ENCODE assay signal across 10 mouse cellular contexts in genomic region chr16:38724256-38724655, GRCm38 (mm10). TPM values are rescaled to one million over a fixed set of nuclear protein-coding genes. Genes with fewer than 3 reads are reported as not detected.
DNase-seq lines count a peak whose midpoint lies in the region; ATAC-seq lines count a peak whose summit lies in the region.
"Had no signal": no experiment of that assay in that cellular context is flagged by ENCODE, and none has a peak within 500 bp of the region (broad histone marks: within the 10 kb centered on the region; RNA-seq: fewer than 3 reads in every experiment).

No protein-coding gene starts in this region.

- intact Hi-C loops in heart, postnatal 14 days (cut with DNase I), result loop anchor here (10.0 kb wide), 1 partner anchor 189 kb away; no protein-coding TSS in a partner anchor

- DNase-seq in heart, postnatal 14 days, result no peak
- DNase-seq in limb, embryonic 11.5 days (ENCODE audit: low spot score), result peak; percentile 15
- no peak for DNase-seq in limb, embryonic 10.5 days (ENCODE audit: low spot score)
- peak; percentile 35 for DNase-seq in kidney, postnatal 10 days
- no peak for DNase-seq in B cell, adult 2 months
- DNase-seq: liver, embryonic 13.5 days had no signal

- peak overlapping the region; percentile 38 for H3K4me2 ChIP-seq in heart, embryonic 14.5 days (ENCODE audit: low read length)
- H3K4me2 ChIP-seq in limb, embryonic 11.5 days (ENCODE audit: low read depth, severe bottlenecking), result no peak overlapping the region
- peak overlapping the region; percentile 28; the same call in 1 of the 2 replicates for H3K4me2 ChIP-seq in heart, embryonic 16.5 days (ENCODE audit: low read depth, low read length)
- H3K4me2 ChIP-seq: forebrain, embryonic 13.5 days; liver, embryonic 13.5 days; midbrain, embryonic 15.5 days had no signal

- no peaks in the 10 kb centered on the region for H3K9me3 ChIP-seq in heart, embryonic 14.5 days (ENCODE audit: control insufficient read depth, low read length)
- H3K9me3 ChIP-seq in limb, embryonic 11.5 days (ENCODE audit: control insufficient read depth, low read length), result no peaks in the 10 kb centered on the region
- no peaks in the 10 kb centered on the region for H3K9me3 ChIP-seq in limb, embryonic 10.5 days (replicated peaks)
- no peaks in the 10 kb centered on the region for H3K9me3 ChIP-seq in heart, embryonic 16.5 days (replicated peaks; ENCODE audit: control insufficient read depth, low read length)
- H3K9me3 ChIP-seq: forebrain, embryonic 13.5 days; liver, embryonic 13.5 days; midbrain, embryonic 15.5 days had no signal

- no peak overlapping the region for H3K4me3 ChIP-seq in heart, embryonic 14.5 days (ENCODE audit: control insufficient read depth in 1 of 2, insufficient read depth in 1 of 2, low read depth in 1 of 2, low read length in 2 of 2)
- no peak overlapping the region for H3K4me3 ChIP-seq in limb, embryonic 11.5 days (ENCODE audit: low read depth, low read length)
- H3K4me3 ChIP-seq in limb, embryonic 10.5 days, result no peak overlapping the region
- H3K4me3 ChIP-seq in heart, embryonic 16.5 days (ENCODE audit: low read length), result peak overlapping the region; percentile 8; the same call in 1 of the 2 replicates
- H3K4me3 ChIP-seq: forebrain, embryonic 13.5 days; liver, embryonic 13.5 days; midbrain, embryonic 15.5 days had no signal

- peaks cover 3% of the 10 kb centered on the region in 2 experiments; a peak in 3 of 4 replicates for H3K4me1 ChIP-seq in heart, embryonic 14.5 days (ENCODE audit: control insufficient read depth in 2 of 2, insufficient read depth in 2 of 2, low read length in 2 of 2)
- no peaks in the 10 kb centered on the region for H3K4me1 ChIP-seq in limb, embryonic 11.5 days (ENCODE audit: control insufficient read depth, insufficient read depth, low read length)
- no peaks in the 10 kb centered on the region for H3K4me1 ChIP-seq in limb, embryonic 10.5 days
- H3K4me1 ChIP-seq in heart, embryonic 16.5 days (ENCODE audit: control insufficient read depth, insufficient read depth, low read length), result peaks cover under 1% of the 10 kb centered on the region; the same call in 1 of the 2 replicates
- H3K4me1 ChIP-seq: forebrain, embryonic 13.5 days; liver, embryonic 13.5 days; midbrain, embryonic 15.5 days had no signal

- no peaks in the 10 kb centered on the region for H3K36me3 ChIP-seq in heart, embryonic 14.5 days (ENCODE audit: control insufficient read depth, insufficient read depth, low read length)
- H3K36me3 ChIP-seq in limb, embryonic 11.5 days (ENCODE audit: control insufficient read depth, insufficient read depth, low read length), result no peaks in the 10 kb centered on the region
- no peaks in the 10 kb centered on the region for H3K36me3 ChIP-seq in limb, embryonic 10.5 days
- H3K36me3 ChIP-seq in heart, embryonic 16.5 days (ENCODE audit: control insufficient read depth, insufficient read depth), result no peaks in the 10 kb centered on the region
- H3K36me3 ChIP-seq: liver, embryonic 13.5 days; midbrain, embryonic 15.5 days had no signal

- peak overlapping the region; percentile 56 to 62; a peak in 3 of 4 replicates for H3K27ac ChIP-seq in heart, embryonic 14.5 days (replicated peaks in 1 of 2; ENCODE audit: control insufficient read depth in 1 of 2, insufficient read depth in 1 of 2, low read depth in 2 of 2, low read length in 2 of 2)
- H3K27ac ChIP-seq in limb, embryonic 11.5 days (replicated peaks; ENCODE audit: low read depth, low read length), result no peak overlapping the region
- no peak overlapping the region for H3K27ac ChIP-seq in limb, embryonic 10.5 days
- H3K27ac ChIP-seq in heart, embryonic 16.5 days (ENCODE audit: low read length), result peak overlapping the region; percentile 72
- H3K27ac ChIP-seq: forebrain, embryonic 13.5 days; liver, embryonic 13.5 days; midbrain, embryonic 15.5 days had no signal

- 69% methylated on average over 8 of the region's 8 CpGs for WGBS in heart, embryonic 14.5 days
- 74% methylated on average over 8 of the region's 8 CpGs for WGBS in limb, embryonic 11.5 days
- WGBS in limb, embryonic 10.5 days, result 82% methylated on average over 8 of the region's 8 CpGs
- WGBS in heart, embryonic 16.5 days, result 70% methylated on average over 8 of the region's 8 CpGs

- H3K27me3 ChIP-seq in heart, embryonic 14.5 days (ENCODE audit: control insufficient read depth, insufficient read depth, low read length), result no peaks in the 10 kb centered on the region
- H3K27me3 ChIP-seq in limb, embryonic 11.5 days (ENCODE audit: control insufficient read depth, insufficient read depth, low read length), result no peaks in the 10 kb centered on the region
- H3K27me3 ChIP-seq in limb, embryonic 10.5 days (ENCODE audit: low read depth, poor library complexity, severe bottlenecking), result no peaks in the 10 kb centered on the region
- no peaks in the 10 kb centered on the region for H3K27me3 ChIP-seq in heart, embryonic 16.5 days (ENCODE audit: control insufficient read depth, insufficient read depth, low read length)
- H3K27me3 ChIP-seq: forebrain, embryonic 13.5 days; midbrain, embryonic 15.5 days had no signal

- peak overlapping the region; percentile 17; the same call in 1 of the 2 replicates for H3K9ac ChIP-seq in heart, embryonic 14.5 days (ENCODE audit: low read length)
- H3K9ac ChIP-seq in limb, embryonic 11.5 days (ENCODE audit: low read length), result no peak overlapping the region
- peak overlapping the region; percentile 43; the same call in 1 of the 2 replicates for H3K9ac ChIP-seq in heart, embryonic 16.5 days (ENCODE audit: low read length)
- H3K9ac ChIP-seq: forebrain, embryonic 13.5 days; liver, embryonic 13.5 days; midbrain, embryonic 15.5 days had no signal

- no peak for ATAC-seq in heart, embryonic 14.5 days (ENCODE audit: insufficient number of reproducible peaks, insufficient read depth, low FRiP score, low read depth)
- no peak for ATAC-seq in limb, embryonic 11.5 days (ENCODE audit: insufficient number of reproducible peaks, low FRiP score, low TSS enrichment, low read depth)
- no peak for ATAC-seq in heart, embryonic 16.5 days (replicated peaks; ENCODE audit: extremely low read depth, insufficient read depth, low FRiP score)
- ATAC-seq: midbrain, embryonic 15.5 days had no signal

RNA-seq across cellular contexts. Expression of gene Arhgap31, which starts 11.2 kb away (rescaled TPM):
- polyA plus RNA-seq in heart, embryonic 14.5 days (2014; fragmentation: Nextera tagmentation; extraction: Ambion mirVana), result 46.6 and 51.3 TPM in 2 replicates
- 10 to 100 TPM; 50.0 to 50.9 TPM for total RNA-seq in heart, postnatal 14 days (2021)
- polyA plus RNA-seq in limb, embryonic 11.5 days (2014; fragmentation: Nextera tagmentation; extraction: Ambion mirVana), result 5.4 and 6.5 TPM in 2 replicates
- polyA plus RNA-seq in limb, embryonic 10.5 days (2016; fragmentation: Nextera tagmentation; extraction: Ambion mirVana), result 6.3 and 6.7 TPM in 2 replicates
- polyA plus RNA-seq in heart, embryonic 16.5 days (2015; fragmentation: Nextera tagmentation; extraction: Ambion mirVana), result 38.0 and 42.0 TPM in 2 replicates

RNA-seq across cellular contexts. Expression of gene B4galt4, which starts 17.8 kb away (rescaled TPM):
- 26.2 and 27.4 TPM in 2 replicates for polyA plus RNA-seq in heart, embryonic 14.5 days (2014; fragmentation: Nextera tagmentation; extraction: Ambion mirVana)
- 10 to 100 TPM; 12.0 to 14.3 TPM for total RNA-seq in heart, postnatal 14 days (2021)
- polyA plus RNA-seq in limb, embryonic 11.5 days (2014; fragmentation: Nextera tagmentation; extraction: Ambion mirVana), result 26.8 and 27.8 TPM in 2 replicates
- 19.2 and 23.0 TPM in 2 replicates for polyA plus RNA-seq in limb, embryonic 10.5 days (2016; fragmentation: Nextera tagmentation; extraction: Ambion mirVana)
- 22.5 and 22.8 TPM in 2 replicates for polyA plus RNA-seq in heart, embryonic 16.5 days (2015; fragmentation: Nextera tagmentation; extraction: Ambion mirVana)

Comparison
In these comparisons a context has a peak if more than half of its experiments do, and no peak if none do; other contexts are left out.
1. DNase-seq: peak in limb, embryonic 11.5 days (single experiment) and kidney, postnatal 10 days (single experiment); none in heart, postnatal 14 days (0 of 2), limb, embryonic 10.5 days (single experiment) and B cell, adult 2 months (0 of 2).
2. H3K27ac ChIP-seq: peak in heart, embryonic 14.5 days (2 of 2) and heart, embryonic 16.5 days (single experiment); none in limb, embryonic 11.5 days (single experiment) and limb, embryonic 10.5 days (single experiment).